Mouse (Mus musculus) adrenal gland, postnatal 25 days (tissue): ENCODE measurements around the gene F8. TPM values are rescaled to one million over a fixed set of nuclear protein-coding genes. Genes with fewer than 3 reads are reported as not detected.
A peak's percentile ranks its signal among the peaks of the same experiment; 100 is the strongest.

Source experiments
- DNase-seq: peaks from one replicate; pipeline ENCODE4 v3.0.0; 2021; ENCODE audit warnings: mixed read lengths
- total RNA-seq: library from RNA; stranded (reverse); gene quantifications from 2 replicates; pipeline ENCODE4 v1.2.3, GENCODE M21; 2021

Gene F8
- total RNA-seq, 1 experiment from 2014 or later = 9.9 TPM

DNA sequence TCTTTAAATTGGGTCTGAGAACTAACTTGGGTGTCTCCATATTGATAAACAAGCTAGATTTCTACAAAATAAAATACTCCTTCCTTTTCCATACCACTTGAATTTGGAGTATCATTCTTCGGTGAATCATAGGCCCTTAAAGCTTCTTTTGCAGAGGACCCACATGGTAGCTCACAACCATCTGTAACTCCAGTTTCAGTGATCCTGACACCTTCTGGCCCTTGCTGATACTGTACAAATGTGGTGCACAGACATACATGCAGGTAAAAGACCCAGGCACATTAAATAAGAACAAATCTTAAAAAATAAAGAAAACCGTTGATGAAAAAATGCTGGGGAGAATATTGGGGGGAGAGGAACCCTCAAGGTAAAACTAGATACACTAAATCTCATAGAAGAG, 244.2 kb downstream of the F8 start:
- no peak for DNase-seq

- no peak for DNase-seq
Measured at GRCm38 (mm10) chrX:75137729-75138128, 244.7 kb downstream of the F8 start.

GRCm38 (mm10) chrX:75136938-75137337, 245.5 kb downstream of the F8 start:
- DNase-seq = no peak

- peak; percentile 78 for DNase-seq
Measured at GRCm38 (mm10) chrX:75130467-75131160, 251.8 kb downstream of the F8 start, which contains the start of gene Mpp1. Gene Mpp1 (minus strand): TSS chrX:75131016.

DNA sequence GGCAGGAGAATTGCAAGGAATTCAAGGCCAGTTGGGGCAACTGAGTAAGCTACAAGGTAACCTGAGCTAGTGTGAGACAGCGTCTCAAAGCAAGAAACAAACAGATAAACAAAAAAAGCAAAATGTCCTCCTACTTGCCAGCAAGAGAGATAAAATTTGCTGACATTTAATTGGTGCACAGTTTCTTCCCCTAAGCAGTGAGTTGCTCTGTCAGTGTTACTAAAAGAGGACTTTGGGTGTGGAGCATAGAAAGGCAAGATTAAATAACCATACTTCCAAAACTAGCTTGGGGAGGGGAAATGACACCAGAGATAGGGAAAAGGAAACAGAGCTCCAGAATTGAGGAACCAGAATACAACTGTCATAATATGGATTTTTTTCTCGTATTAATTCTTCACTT, 252.9 kb downstream of the F8 start:
- DNase-seq = no peak

DNA sequence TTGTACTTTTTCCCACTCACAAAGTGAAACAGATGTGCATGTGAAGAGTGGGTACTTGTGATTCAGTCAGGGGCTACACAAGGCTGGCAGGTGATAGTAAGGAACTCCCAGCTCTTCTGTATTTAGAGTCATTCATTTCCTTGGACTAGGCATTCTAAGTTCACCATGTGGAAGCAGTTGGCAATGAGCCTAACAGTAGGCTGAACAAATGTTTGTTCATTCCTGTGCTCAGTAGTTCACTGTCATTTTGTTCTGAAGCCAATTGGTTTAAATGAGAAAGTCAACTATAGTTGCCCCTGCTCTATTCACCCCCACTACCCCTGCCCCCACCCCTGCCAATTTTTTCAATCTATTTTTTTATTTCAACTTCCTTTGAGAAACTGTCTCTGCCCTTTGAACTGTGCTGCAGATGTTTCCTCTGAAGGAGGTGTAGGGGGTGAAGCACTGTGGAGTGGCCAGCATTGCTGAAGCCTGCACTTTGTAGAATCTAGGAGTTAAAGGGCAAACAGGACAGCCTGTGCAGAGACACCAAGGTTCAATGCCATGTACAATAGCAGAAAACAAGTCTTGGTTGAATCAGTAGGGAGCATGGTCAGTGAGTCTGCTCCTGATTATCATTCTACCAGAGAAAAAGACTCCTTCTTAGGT, 254.0 kb downstream of the F8 start:
- DNase-seq = no peak

DNA sequence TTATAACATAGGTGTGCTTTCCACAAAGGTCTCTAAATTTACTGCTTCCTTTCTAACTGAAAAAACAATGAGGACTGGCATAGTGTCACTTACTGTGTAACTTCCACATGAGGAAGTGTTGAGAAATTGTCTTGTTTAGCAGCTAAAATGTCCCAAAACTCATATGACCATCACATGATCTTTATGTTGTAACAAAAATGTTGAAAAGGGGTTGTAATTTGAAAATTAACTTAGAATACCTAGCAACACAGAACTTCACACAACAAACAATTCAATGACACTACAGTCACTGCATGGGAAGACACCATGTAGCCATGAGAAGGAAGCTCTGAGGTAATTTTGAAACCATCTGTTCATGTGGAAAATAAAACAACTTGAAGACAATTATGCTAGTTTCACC, 255.5 kb downstream of the F8 start:
- DNase-seq = no peak

- no peak for DNase-seq
Measured at GRCm38 (mm10) chrX:75125606-75126005, 256.8 kb downstream of the F8 start.

Other genes starting within 250 kb of the F8 start
- gene Smim9, start 218.8 kb downstream of the F8 start, total RNA-seq = not detected in 2 replicates
- gene Fundc2, start 216 bp downstream of the F8 start, total RNA-seq = 66.9 and 76.7 TPM in 2 replicates
- gene Cmc4, start 34.0 kb upstream of the F8 start, total RNA-seq = 10.0 and 12.2 TPM in 2 replicates
- gene Mtcp1, start 34.0 kb upstream of the F8 start, total RNA-seq = 11.4 and 12.1 TPM in 2 replicates
- gene Brcc3, start 34.0 kb upstream of the F8 start, total RNA-seq = 27.7 and 29.1 TPM in 2 replicates
- 37.4 and 43.1 TPM in 2 replicates for gene Vbp1, start 131.7 kb upstream of the F8 start, total RNA-seq
- gene Rab39b, start 195.6 kb upstream of the F8 start, total RNA-seq = 0.95 and 1.3 TPM in 2 replicates